ENCODE assay signal across 21 mouse cellular contexts in genomic region chr13:45915921-45916320, GRCm38 (mm10). TPM values are rescaled to one million over a fixed set of nuclear protein-coding genes. Genes with fewer than 3 reads are reported as not detected.
DNase-seq lines count a peak whose midpoint lies in the region; ATAC-seq and TF ChIP-seq lines count a peak whose summit lies in the region.
"Had no signal": no experiment of that assay in that cellular context is flagged by ENCODE, and none has a peak within 500 bp of the region (broad histone marks: within the 10 kb centered on the region; RNA-seq: fewer than 3 reads in every experiment).

No protein-coding gene starts in this region.

- WGBS in cerebellum, adult 2 months, result 68% methylated on average over 3 of the region's 3 CpGs
- WGBS in hindbrain, postnatal 0 days, result 82% methylated on average over 3 of the region's 3 CpGs
- WGBS in hindbrain, embryonic 10.5 days, result 91% methylated on average over 3 of the region's 3 CpGs
- WGBS in forebrain, embryonic 16.5 days, result 53% methylated on average over 3 of the region's 3 CpGs

- H3K9me3 ChIP-seq in hindbrain, postnatal 0 days (ENCODE audit: low read length), result no peaks in the 10 kb centered on the region
- H3K9me3 ChIP-seq in hindbrain, embryonic 10.5 days, result no peaks in the 10 kb centered on the region
- H3K9me3 ChIP-seq in forebrain, embryonic 16.5 days (ENCODE audit: control insufficient read depth, low read length), result no peaks in the 10 kb centered on the region
- H3K9me3 ChIP-seq: heart, embryonic 12.5 days; limb, embryonic 13.5 days; midbrain, embryonic 10.5 days had no signal

- no peak for TF ChIP-seq CTCF in cerebellum, adult 2 months (IDR thresholded peaks at IDR 0.05; ENCODE audit: borderline replicate concordance, insufficient read depth, low read depth, low read length)
- TF ChIP-seq CTCF in hindbrain, postnatal 0 days (IDR thresholded peaks at IDR 0.05; ENCODE audit: low read depth), result no peak
- TF ChIP-seq CTCF in layer of hippocampus, adult 2 months (conservative IDR thresholded peaks at IDR 0.05), result no peak

- H3K9ac ChIP-seq in hindbrain, postnatal 0 days (replicated peaks; ENCODE audit: low read length), result no peak overlapping the region
- no peak overlapping the region for H3K9ac ChIP-seq in forebrain, embryonic 16.5 days (replicated peaks; ENCODE audit: low read depth, low read length)
- H3K9ac ChIP-seq: heart, embryonic 12.5 days; hindbrain, embryonic 14.5 days; limb, embryonic 13.5 days; liver, embryonic 14.5 days had no signal

- H3K4me1 ChIP-seq in cerebellum, adult 2 months (ENCODE audit: control insufficient read depth, insufficient read depth, low read length), result peaks cover 21% of the 10 kb centered on the region
- no peaks in the 10 kb centered on the region for H3K4me1 ChIP-seq in hindbrain, postnatal 0 days (ENCODE audit: insufficient read depth, low read length)
- 0 out of 2 replicates have a peak, but pooled peaks cover 10% of the 10 kb centered on the region for H3K4me1 ChIP-seq in hindbrain, embryonic 10.5 days (replicated peaks)
- H3K4me1 ChIP-seq in forebrain, embryonic 16.5 days (replicated peaks; ENCODE audit: control insufficient read depth, insufficient read depth, low read length), result peaks cover 14% of the 10 kb centered on the region
- H3K4me1 ChIP-seq: limb, embryonic 13.5 days; midbrain, embryonic 10.5 days had no signal

- H3K27me3 ChIP-seq in cerebellum, adult 2 months (ENCODE audit: control insufficient read depth, insufficient read depth, low read length), result no peaks in the 10 kb centered on the region
- H3K27me3 ChIP-seq in hindbrain, postnatal 0 days (ENCODE audit: insufficient read depth, low read length), result no peaks in the 10 kb centered on the region
- H3K27me3 ChIP-seq in hindbrain, embryonic 10.5 days (ENCODE audit: insufficient read depth, poor library complexity, severe bottlenecking), result no peaks in the 10 kb centered on the region
- H3K27me3 ChIP-seq in forebrain, embryonic 16.5 days (replicated peaks; ENCODE audit: control insufficient read depth, insufficient read depth, low read length), result no peaks in the 10 kb centered on the region
- H3K27me3 ChIP-seq: heart, embryonic 12.5 days; limb, embryonic 13.5 days had no signal

- no peak overlapping the region for H3K27ac ChIP-seq in cerebellum, adult 2 months (ENCODE audit: insufficient read depth, low read length)
- H3K27ac ChIP-seq in hindbrain, postnatal 0 days, result no peak overlapping the region
- no peak overlapping the region for H3K27ac ChIP-seq in hindbrain, embryonic 10.5 days
- H3K27ac ChIP-seq in forebrain, embryonic 16.5 days (ENCODE audit: low read length), result peak overlapping the region; percentile 19; the same call in 1 of the 2 replicates
- no peak overlapping the region for H3K27ac ChIP-seq in layer of hippocampus, adult 2 months
- H3K27ac ChIP-seq: gastrocnemius, adult 2 months; hindbrain, embryonic 14.5 days; limb, embryonic 13.5 days; liver, embryonic 14.5 days; macrophage; midbrain, embryonic 10.5 days had no signal

- DNase-seq in cerebellum, adult 2 months, result peak; percentile 36 to 59
- no peak for DNase-seq in cerebellum, adult 11 months
- peak; percentile 44 for DNase-seq in hindbrain, postnatal 0 days (ENCODE audit: low spot score)
- DNase-seq in hindbrain, embryonic 10.5 days (ENCODE audit: low spot score), result no peak
- peak; percentile 67 for DNase-seq in Muller cell, postnatal 12 days (ENCODE audit: inconsistent ontology term)
- DNase-seq in layer of hippocampus, adult 2 months (ENCODE audit: low spot score in 2 of 2), result no peak
- DNase-seq in right cerebral cortex, adult 18-20 months, result no peak
- DNase-seq: adrenal gland, postnatal 25 days; gastrocnemius, adult 2 months; heart, postnatal 14 days; kidney, postnatal 36 days; thymus, postnatal 25 days had no signal

- H3K36me3 ChIP-seq in hindbrain, postnatal 0 days (ENCODE audit: insufficient read depth, low read length), result no peaks in the 10 kb centered on the region
- H3K36me3 ChIP-seq in hindbrain, embryonic 10.5 days, result no peaks in the 10 kb centered on the region
- no peaks in the 10 kb centered on the region for H3K36me3 ChIP-seq in forebrain, embryonic 16.5 days (ENCODE audit: control insufficient read depth, insufficient read depth)
- H3K36me3 ChIP-seq: limb, embryonic 13.5 days; midbrain, embryonic 10.5 days had no signal

- TF ChIP-seq POLR2A in cerebellum, adult 2 months (IDR thresholded peaks at IDR 0.05; ENCODE audit: borderline replicate concordance, insufficient read depth, low read length), result no peak

- no peak overlapping the region for H3K4me2 ChIP-seq in hindbrain, postnatal 0 days (ENCODE audit: low read depth, low read length)
- H3K4me2 ChIP-seq in forebrain, embryonic 16.5 days (ENCODE audit: low read length), result no peak overlapping the region
- H3K4me2 ChIP-seq: heart, embryonic 12.5 days; hindbrain, embryonic 14.5 days; limb, embryonic 13.5 days had no signal

- no peak overlapping the region for H3K4me3 ChIP-seq in cerebellum, adult 2 months (replicated peaks; ENCODE audit: insufficient read depth, low read depth, low read length)
- H3K4me3 ChIP-seq in hindbrain, postnatal 0 days (ENCODE audit: low read length), result no peak overlapping the region
- H3K4me3 ChIP-seq in hindbrain, embryonic 10.5 days, result no peak overlapping the region
- no peak overlapping the region for H3K4me3 ChIP-seq in forebrain, embryonic 16.5 days (replicated peaks; ENCODE audit: low read length)
- no peak overlapping the region for H3K4me3 ChIP-seq in layer of hippocampus, adult 2 months
- H3K4me3 ChIP-seq: gastrocnemius, adult 2 months; heart, embryonic 12.5 days; limb, embryonic 13.5 days; midbrain, embryonic 10.5 days had no signal

- peak; percentile 50; the same call in 1 of the 2 replicates for ATAC-seq in hindbrain, postnatal 0 days
- ATAC-seq in forebrain, embryonic 16.5 days, result peak; percentile 73
- ATAC-seq: activated CD4-positive, CD25-positive, alpha-beta regulatory T cell, adult 4 months; intestine, embryonic 16.5 days had no signal

RNA-seq across cellular contexts. Expression of gene Atxn1, which starts 48.9 kb away (rescaled TPM):
- polyA plus RNA-seq in cerebellum, adult 2 months (2012; rRNA removed), result 16.9 TPM in 2 replicates
- 32.0 and 44.6 TPM in 2 replicates for total RNA-seq in hindbrain, postnatal 0 days (2014; rRNA removed)
- 8.6 and 9.3 TPM in 2 replicates for polyA plus RNA-seq in hindbrain, postnatal 0 days (2015; fragmentation: Nextera tagmentation; extraction: Ambion mirVana)
- polyA plus RNA-seq in hindbrain, embryonic 10.5 days (2016; fragmentation: Nextera tagmentation; extraction: Ambion mirVana), result 1.7 and 2.4 TPM in 2 replicates
- 12.1 and 15.3 TPM in 2 replicates for polyA plus RNA-seq in forebrain, embryonic 16.5 days (2015; fragmentation: Nextera tagmentation; extraction: Ambion mirVana)
- 100 to 1,000 TPM; 128 to 131 TPM for total RNA-seq in layer of hippocampus, adult 2 months (2021)

Comparison
In these comparisons a context has a peak if more than half of its experiments do, and no peak if none do; other contexts are left out.
1. DNase-seq: peak in cerebellum, adult 2 months (2 of 2), hindbrain, postnatal 0 days (single experiment) and Muller cell, postnatal 12 days (single experiment); none in cerebellum, adult 11 months (single experiment), hindbrain, embryonic 10.5 days (single experiment), layer of hippocampus, adult 2 months (0 of 2) and right cerebral cortex, adult 18-20 months (single experiment).